Mouse (Mus musculus) MEL (cell line): ENCODE measurements around the gene Pigt. TPM values are rescaled to one million over a fixed set of nuclear protein-coding genes. Genes with fewer than 3 reads are reported as not detected.

Experiments used
- DNase-seq: peaks from one replicate; pipeline ENCODE4 v3.0.0; 2011; ENCODE audit warnings: low read depth, low spot score
- H3K27ac ChIP-seq: 2 replicates; pipeline ENCODE4 v1.5.1; 2012; ENCODE audit warnings: low read depth, mild to moderate bottlenecking, control low read depth, low read length, moderate library complexity; ENCODE audit not compliant: control insufficient read depth
- H3K27me3 ChIP-seq, 2 experiments: fragments of 150-350 bp in 1 of 2; sonication (generic) in 1 of 2; 2 replicates each; pipeline ENCODE4 v1.6.1; 2012; ENCODE audit warnings: low read length in 2 of 2, mild to moderate bottlenecking in 2 of 2, improper control_type of control experiment in 1 of 2, moderate library complexity in 1 of 2; ENCODE audit not compliant: insufficient read depth in 2 of 2, control insufficient read depth in 1 of 2
- H3K36me3 ChIP-seq, 2 experiments: 2 replicates each; pipeline ENCODE4 v1.6.1; 2012 to 2014; ENCODE audit warnings: low read length in 2 of 2, improper control_type of control experiment in 1 of 2, inconsistent platforms in 1 of 2, mild to moderate bottlenecking in 1 of 2; ENCODE audit not compliant: insufficient read depth in 2 of 2, control insufficient read depth in 1 of 2
- H3K4me1 ChIP-seq, 2 experiments: fragments of 150-350 bp in 1 of 2; sonication (generic) in 1 of 2; 2 replicates each; pipeline ENCODE4 v1.6.1; 2012; ENCODE audit warnings: low read length in 2 of 2, improper control_type of control experiment in 1 of 2, mild to moderate bottlenecking in 1 of 2; ENCODE audit not compliant: insufficient read depth in 2 of 2, control insufficient read depth in 1 of 2
- H3K4me3 ChIP-seq, 2 experiments: fragments of 150-350 bp in 1 of 2; sonication (generic) in 1 of 2; 2 replicates each; pipeline ENCODE4 v1.5.1; 2012; ENCODE audit warnings: low read depth in 2 of 2, low read length in 2 of 2, mild to moderate bottlenecking in 2 of 2, moderate library complexity in 2 of 2, control low read depth in 1 of 2, improper control_type of control experiment in 1 of 2; ENCODE audit not compliant: control insufficient read depth in 1 of 2, insufficient read depth in 1 of 2
- H3K79me2 ChIP-seq: 2 replicates; pipeline ENCODE4 v1.6.1; 2012; ENCODE audit warnings: mild to moderate bottlenecking, low read length, moderate library complexity; ENCODE audit not compliant: control insufficient read depth, poor library complexity, insufficient read depth
- H3K9ac ChIP-seq: 2 replicates; pipeline ENCODE4 v1.6.1; 2012; ENCODE audit warnings: low read depth, mild to moderate bottlenecking, control low read depth, low read length, moderate library complexity; ENCODE audit not compliant: control insufficient read depth, poor library complexity, severe bottlenecking
- H3K9me3 ChIP-seq: fragments of 150-350 bp; sonication (generic); replicated peaks from 2 replicates; pipeline ENCODE4 v1.6.1; 2012; ENCODE audit warnings: mild to moderate bottlenecking, low read length, improper control_type of control experiment, moderate library complexity; ENCODE audit not compliant: insufficient read depth
- ELF1 ChIP-seq: IDR thresholded peaks from 2 replicates; pipeline ENCODE4 v1.6.1; 2014; ENCODE audit warnings: low read depth, mild to moderate bottlenecking, inconsistent platforms, low read length, improper control_type of control experiment, moderate library complexity
- GATA1 ChIP-seq: IDR thresholded peaks from 2 replicates; pipeline ENCODE4 v1.6.1; 2011; ENCODE audit warnings: low read depth, low read length, improper control_type of control experiment
- HCFC1 ChIP-seq: IDR thresholded peaks from 2 replicates; pipeline ENCODE4 v1.6.1; 2012; ENCODE audit warnings: low read depth, mild to moderate bottlenecking, inconsistent platforms, low read length, improper control_type of control experiment, moderate library complexity
- KAT2A ChIP-seq: conservative IDR thresholded peaks from 2 replicates; pipeline ENCODE4 v1.6.1; 2012; ENCODE audit warnings: low read depth, low read length, improper control_type of control experiment, inconsistent platforms
- MAFK ChIP-seq: IDR thresholded peaks from 2 replicates; pipeline ENCODE4 v1.6.1; 2011; ENCODE audit warnings: low read depth, mild to moderate bottlenecking, low read length, improper control_type of control experiment, borderline replicate concordance
- MAX ChIP-seq: IDR thresholded peaks from 2 replicates; pipeline ENCODE4 v1.6.1; 2011; ENCODE audit warnings: low read length, improper control_type of control experiment
- MAZ ChIP-seq: IDR thresholded peaks from 2 replicates; pipeline ENCODE4 v1.6.1; 2012; ENCODE audit warnings: low read depth, mild to moderate bottlenecking, inconsistent platforms, low read length, improper control_type of control experiment
- MEF2A ChIP-seq: IDR thresholded peaks from 2 replicates; pipeline ENCODE4 v1.6.1; 2014; ENCODE audit warnings: low read depth, mild to moderate bottlenecking, inconsistent platforms, low read length, improper control_type of control experiment; ENCODE audit not compliant: poor library complexity, insufficient replicate concordance, severe bottlenecking; ENCODE audit errors: extremely low read depth
- MXI1 ChIP-seq: IDR thresholded peaks from 2 replicates; pipeline ENCODE4 v1.6.1; 2011; ENCODE audit warnings: mild to moderate bottlenecking, low read depth, low read length, improper control_type of control experiment
- MYC ChIP-seq: IDR thresholded peaks from 2 replicates; pipeline ENCODE4 v1.6.1; 2011; ENCODE audit warnings: low read depth, mild to moderate bottlenecking, low read length, improper control_type of control experiment, moderate library complexity
- NELFE ChIP-seq: IDR thresholded peaks from 2 replicates; pipeline ENCODE4 v1.6.1; 2011; ENCODE audit warnings: low read depth, low read length, improper control_type of control experiment
- POLR2A ChIP-seq, 2 experiments: IDR thresholded peaks; 2 replicates each; pipeline ENCODE4 v1.6.1; 2011 to 2012; ENCODE audit warnings: low read length in 2 of 2, mild to moderate bottlenecking in 2 of 2, control low read depth in 1 of 2, improper control_type of control experiment in 1 of 2, low read depth in 1 of 2, moderate library complexity in 1 of 2; ENCODE audit not compliant: control insufficient read depth in 1 of 2, insufficient read depth in 1 of 2, poor library complexity in 1 of 2
- POLR2AphosphoS5 ChIP-seq: IDR thresholded peaks from 2 replicates; pipeline ENCODE4 v1.6.1; 2012; ENCODE audit warnings: low read depth, borderline replicate concordance, mild to moderate bottlenecking, inconsistent platforms, low read length, moderate library complexity, mixed read lengths
- RAD21 ChIP-seq: IDR thresholded peaks from 2 replicates; pipeline ENCODE4 v1.6.1; 2011; ENCODE audit warnings: mild to moderate bottlenecking, low read depth, low read length, improper control_type of control experiment
- RCOR1 ChIP-seq: IDR thresholded peaks from 2 replicates; pipeline ENCODE4 v1.6.1; 2012; ENCODE audit warnings: low read depth, mild to moderate bottlenecking, inconsistent platforms, low read length, improper control_type of control experiment
- SIN3A ChIP-seq: IDR thresholded peaks from 2 replicates; pipeline ENCODE4 v1.6.1; 2012; ENCODE audit warnings: low read length, improper control_type of control experiment, inconsistent platforms
- TAL1 ChIP-seq: IDR thresholded peaks from 2 replicates; pipeline ENCODE4 v1.6.1; 2012; ENCODE audit warnings: mild to moderate bottlenecking, inconsistent platforms, low read length, moderate library complexity, mixed read lengths
- TCF12 ChIP-seq: IDR thresholded peaks from 2 replicates; pipeline ENCODE4 v1.6.1; 2014; ENCODE audit warnings: low read depth, mild to moderate bottlenecking, inconsistent platforms, low read length, improper control_type of control experiment, moderate library complexity
- UBTF ChIP-seq: IDR thresholded peaks from 2 replicates; pipeline ENCODE4 v1.6.1; 2012; ENCODE audit warnings: low read depth, mild to moderate bottlenecking, inconsistent platforms, low read length, improper control_type of control experiment, moderate library complexity, borderline replicate concordance; ENCODE audit not compliant: insufficient read depth
- USF1 ChIP-seq: IDR thresholded peaks from 2 replicates; pipeline ENCODE4 v1.6.1; 2014; ENCODE audit warnings: low read depth, mild to moderate bottlenecking, inconsistent platforms, low read length, improper control_type of control experiment, moderate library complexity
- USF2 ChIP-seq, 2 experiments: IDR thresholded peaks; 2 replicates each; pipeline ENCODE4 v1.6.1; 2011 to 2012; ENCODE audit warnings: improper control_type of control experiment in 2 of 2, low read length in 2 of 2, borderline replicate concordance in 1 of 2, inconsistent platforms in 1 of 2, low read depth in 1 of 2, mild to moderate bottlenecking in 1 of 2; ENCODE audit not compliant: insufficient read depth in 1 of 2
- polyA plus RNA-seq, 2 experiments: library from polyadenylated mRNA; stranded (reverse) in 1 of 2; unstranded in 1 of 2; fragments of >175 nt in 1 of 2; fragments of >200 nt in 1 of 2; gene quantifications; 2 replicates each; pipeline versions ENCODE4 v1.2.1 to v1.2.4; 2012; ENCODE audit warnings: low replicate concordance in 2 of 2, low read depth in 1 of 2; ENCODE audit not compliant: insufficient read length in 2 of 2, insufficient read depth in 1 of 2, missing spikeins in 1 of 2
- total RNA-seq: library from RNA; depleted of rRNA; stranded (reverse); fragments of 300-350 nt; gene quantifications from 2 replicates; pipeline ENCODE4 v1.2.3, GENCODE M21; 2012

Gene Pigt
- total and polyA plus RNA-seq, 3 experiments = 39.8 to 115 TPM; not detected in 1

DNA sequence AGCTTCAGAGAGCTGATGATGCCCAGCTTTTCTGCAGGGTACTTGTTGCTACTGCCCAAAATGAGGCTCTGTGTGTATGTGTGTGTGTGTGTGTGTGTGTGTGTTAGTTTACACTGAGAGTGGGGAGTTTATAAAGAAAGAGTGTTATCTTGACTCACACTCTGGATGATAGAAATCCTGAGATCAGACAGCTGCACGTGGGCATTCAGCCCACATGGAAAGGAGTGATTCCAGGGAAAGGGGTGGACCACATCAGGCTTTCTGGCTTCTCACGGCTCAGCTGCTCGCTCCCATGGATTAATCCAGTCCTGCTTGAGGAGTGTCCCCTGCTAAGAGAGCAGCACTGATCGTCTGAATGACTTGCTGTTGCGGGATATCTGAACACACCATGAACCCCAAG lies 44.8 kb downstream of the Pigt start:
- Histone ChIP-seq H3K9ac (no peak overlapping the region), H3K4me3 (no peak overlapping the region), H3K9me3 (no peaks in the 10 kb centered on the region), H3K4me1 (no peaks in the 10 kb centered on the region), H3K79me2 (no peaks in the 10 kb centered on the region), H3K36me3 (no peaks in the 10 kb centered on the region), H3K27me3 (peaks cover 3% of the 10 kb centered on the region in 2 experiments; a peak in 3 of 4 replicates)
- DNase-seq = no peak
- no peak for TF ChIP-seq NELFE
- no peak for TF ChIP-seq UBTF
- TF ChIP-seq MAX = no peak
- TF ChIP-seq POLR2A (IDR thresholded peaks at IDR 0.05; ENCODE audit: control insufficient read depth in 1 of 2, insufficient read depth in 1 of 2, low read depth in 1 of 2, low read length in 2 of 2, poor library complexity in 1 of 2) = no peak
- no peak for TF ChIP-seq GATA1
- no peak for TF ChIP-seq TCF12
- no peak for TF ChIP-seq USF1
- no peak for TF ChIP-seq RAD21
- TF ChIP-seq KAT2A = no peak
- no peak for TF ChIP-seq ELF1
- TF ChIP-seq HCFC1 = no peak
- no peak for TF ChIP-seq POLR2AphosphoS5
- no peak for TF ChIP-seq RCOR1
- TF ChIP-seq MAZ = no peak
- TF ChIP-seq, all 39 proteins: peak for 0
- H3K27ac ChIP-seq = no peak overlapping the region

DNA sequence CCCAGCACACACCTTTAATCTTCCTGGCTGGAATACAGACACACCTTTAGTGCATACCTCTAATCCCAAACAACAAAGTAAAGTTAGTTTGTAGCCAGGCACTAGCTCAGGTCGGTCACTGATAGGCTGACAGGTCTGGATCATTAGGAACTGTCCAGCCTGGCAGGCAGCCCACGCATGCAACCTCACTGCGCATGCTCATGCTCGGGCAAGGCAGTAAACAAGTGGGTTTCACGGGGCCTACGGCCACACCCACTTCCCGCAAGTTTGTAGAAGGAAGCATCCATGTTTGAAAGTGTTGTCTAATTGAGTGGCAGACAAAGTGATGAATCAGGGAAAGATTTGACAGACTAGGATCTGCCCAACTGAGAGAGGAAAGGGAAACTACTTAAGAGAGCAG lies 45.3 kb downstream of the Pigt start:
- TF ChIP-seq MEF2A (no peak), USF2 (IDR thresholded peaks at IDR 0.05; ENCODE audit: borderline replicate concordance in 1 of 2, insufficient read depth in 1 of 2, low read depth in 1 of 2, low read length in 2 of 2) (no peak), TAL1 (no peak), MYC (no peak), NELFE (no peak), UBTF (no peak), MXI1 (no peak), MAFK (no peak), MAZ (no peak), HCFC1 (no peak), SIN3A (no peak)
- Histone ChIP-seq H3K4me1 (no peaks in the 10 kb centered on the region), H3K36me3 (no peaks in the 10 kb centered on the region), H3K9ac (no peak overlapping the region), H3K27me3 (peaks cover 3% of the 10 kb centered on the region in 2 experiments; a peak in 3 of 4 replicates), H3K9me3 (no peaks in the 10 kb centered on the region), H3K4me3 (no peak overlapping the region), H3K79me2 (no peaks in the 10 kb centered on the region), H3K27ac (no peak overlapping the region)
- DNase-seq = no peak
